Mouse (Mus musculus): ENCODE results near the gene Ky.

Gene Ky

DNA sequence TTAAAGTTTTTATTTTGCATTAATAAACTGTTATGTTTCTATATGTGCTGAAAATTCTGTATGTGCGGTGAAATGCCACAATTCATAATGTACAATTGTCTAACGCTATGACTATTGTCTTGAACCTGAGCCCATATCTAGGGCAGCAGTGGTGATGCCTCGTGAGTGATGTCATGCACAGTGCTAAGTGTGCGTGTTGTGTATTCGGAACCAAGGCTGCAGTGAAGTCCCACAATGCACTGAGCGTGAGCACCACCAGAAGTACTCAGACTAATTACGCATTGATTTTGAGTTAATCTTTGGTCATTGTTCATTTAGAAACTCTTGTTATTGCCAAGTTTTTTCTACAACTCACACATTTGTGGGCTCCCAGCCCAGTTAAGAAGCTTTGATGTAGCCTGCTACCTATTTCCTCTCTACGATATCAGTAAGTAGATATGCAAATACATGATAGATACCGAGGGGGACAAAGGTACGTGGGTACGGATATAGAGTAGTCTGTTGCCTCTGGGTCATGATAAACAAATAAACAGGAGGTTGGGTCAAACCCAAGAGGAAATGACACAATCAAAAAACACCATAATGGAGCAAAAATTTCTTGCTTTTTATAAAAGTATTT lies 3.4 kb upstream of the Ky start:
- no peak for DNase-seq (ENCODE audit: low spot score)

DNA sequence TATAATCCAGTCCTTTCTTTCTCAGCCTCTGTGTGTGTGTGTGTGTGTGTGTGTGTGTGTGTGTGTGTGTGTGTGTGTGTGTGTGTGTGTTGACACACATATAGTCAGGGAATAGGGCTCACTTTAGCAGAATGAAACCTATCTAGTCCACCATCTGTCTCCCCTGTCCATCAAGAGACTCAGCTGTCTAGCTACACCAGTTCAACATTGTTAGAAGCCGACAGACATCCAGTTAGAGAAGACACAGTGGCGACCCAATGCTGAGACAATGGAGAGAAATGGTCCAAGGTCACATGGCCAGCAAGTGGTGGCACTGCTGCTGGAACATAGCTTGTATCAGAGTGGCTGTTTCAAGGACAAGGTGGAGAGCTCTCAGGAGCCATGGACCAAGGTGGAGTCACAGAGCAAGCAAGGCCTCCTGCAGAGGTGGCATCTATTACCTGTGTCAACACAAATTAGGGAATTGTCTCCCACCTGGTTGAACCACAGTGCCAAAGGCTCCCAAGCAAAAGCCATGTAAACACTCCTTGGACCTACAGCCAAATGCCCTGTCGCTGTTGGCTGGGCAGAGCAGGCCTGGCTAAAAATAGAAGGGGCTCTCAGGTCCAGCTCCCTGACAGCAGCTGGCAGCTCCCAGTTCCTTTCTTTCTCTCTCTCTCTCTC lies 703 bp upstream of the Ky start:
- no peak for DNase-seq (ENCODE audit: low spot score)

DNA sequence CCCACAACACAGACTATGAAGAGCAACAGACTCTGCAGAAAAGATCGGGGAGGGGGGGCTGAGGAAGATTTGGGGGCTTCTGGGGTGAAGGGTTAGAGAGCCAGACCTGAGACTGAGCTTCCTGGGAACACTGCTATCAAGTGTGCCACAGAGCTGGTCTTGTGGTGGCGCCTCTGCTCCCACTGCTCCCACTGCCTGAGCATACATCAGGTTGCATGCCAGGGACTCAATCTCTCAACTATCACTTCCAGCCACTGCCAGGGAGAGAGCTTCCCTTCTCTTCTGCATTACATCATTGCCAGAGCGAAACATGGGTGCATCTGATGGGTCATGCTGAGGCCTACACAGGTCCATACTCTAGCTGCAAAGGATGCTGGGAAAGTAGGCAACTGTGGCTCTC lies 2.8 kb downstream of the Ky start:
- no peak for DNase-seq (ENCODE audit: low spot score)

DNA sequence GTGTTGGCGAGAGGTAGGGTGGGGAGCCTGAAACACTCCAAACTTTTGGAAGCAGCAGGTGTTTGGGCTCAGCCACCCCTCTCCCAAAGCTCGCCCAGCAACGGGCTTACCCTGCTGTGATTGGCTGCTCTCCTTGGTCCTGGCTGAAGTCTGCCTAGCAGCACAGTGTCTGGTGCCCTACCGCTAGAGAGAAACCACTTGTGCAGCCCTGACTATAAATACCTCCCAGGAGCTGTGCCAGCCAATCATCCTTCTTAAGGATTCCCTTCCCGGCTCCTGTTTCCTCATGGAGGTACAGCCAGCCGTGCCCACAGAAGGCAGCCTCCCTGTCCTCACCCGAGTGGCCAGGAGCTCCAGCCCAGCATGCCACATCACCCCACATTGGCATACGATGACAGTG lies 5.9 kb downstream of the Ky start:
- no peak for DNase-seq (ENCODE audit: low spot score)

DNA sequence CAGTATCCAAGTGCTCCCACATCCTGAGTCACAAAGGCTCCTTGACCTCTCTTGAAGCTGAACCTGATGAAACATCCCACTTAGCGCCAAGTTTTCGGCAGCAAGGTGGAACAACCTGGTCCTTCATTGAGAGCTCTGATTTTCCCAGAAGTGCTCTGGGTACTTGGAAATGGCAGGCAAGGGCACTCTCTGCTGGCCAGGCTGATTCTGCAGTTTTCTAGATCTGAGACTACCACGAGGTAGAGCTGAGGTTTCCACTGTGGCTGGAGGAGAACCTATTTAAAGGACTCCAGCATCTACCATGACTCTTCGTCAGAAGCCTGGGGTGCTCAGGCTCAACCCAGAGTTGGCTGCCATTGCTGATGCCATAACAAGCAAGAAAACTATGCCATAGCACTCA lies 8.0 kb downstream of the Ky start:
- DNase-seq (ENCODE audit: low spot score) = no peak

DNA sequence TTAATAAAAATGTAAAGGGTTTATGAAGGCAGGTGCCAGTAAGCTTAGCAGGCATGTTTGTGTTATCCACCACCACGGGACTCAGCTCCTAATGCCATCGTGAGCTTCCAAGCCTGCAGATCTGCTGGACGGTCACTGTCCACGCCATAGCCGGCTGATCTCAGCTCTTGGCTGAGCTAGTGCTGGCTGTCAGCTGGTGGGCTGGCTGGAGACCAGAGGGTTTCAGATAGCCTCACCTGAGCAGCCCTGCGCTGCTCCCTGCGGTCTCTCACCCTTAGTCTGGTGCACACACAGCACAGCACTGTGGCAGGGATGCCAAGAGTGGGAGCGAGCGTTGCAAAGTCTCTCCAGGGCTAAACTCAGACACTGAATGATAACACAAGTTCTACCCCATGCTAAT lies 12.9 kb downstream of the Ky start:
- no peak for DNase-seq (ENCODE audit: low spot score)

DNA sequence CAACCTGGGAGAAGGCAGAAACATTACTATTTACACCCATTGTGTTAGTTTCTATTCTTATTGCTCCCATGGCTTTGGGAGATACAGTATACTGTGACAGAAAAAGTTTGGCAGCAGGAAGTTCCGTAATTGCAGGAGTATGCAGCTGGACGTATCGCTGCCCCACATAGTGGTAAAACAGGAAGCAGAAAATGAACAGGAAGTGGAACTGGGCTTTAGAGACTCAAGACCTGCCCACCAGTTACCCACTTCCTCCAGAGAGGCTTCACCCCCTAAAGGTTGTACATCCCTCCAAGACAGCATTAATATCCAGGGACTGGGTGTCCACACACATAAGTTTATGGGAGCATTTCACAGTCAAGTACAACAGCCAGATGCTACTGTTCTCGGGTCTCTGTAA lies 15.8 kb downstream of the Ky start:
- DNase-seq (ENCODE audit: low spot score) = no peak

DNA sequence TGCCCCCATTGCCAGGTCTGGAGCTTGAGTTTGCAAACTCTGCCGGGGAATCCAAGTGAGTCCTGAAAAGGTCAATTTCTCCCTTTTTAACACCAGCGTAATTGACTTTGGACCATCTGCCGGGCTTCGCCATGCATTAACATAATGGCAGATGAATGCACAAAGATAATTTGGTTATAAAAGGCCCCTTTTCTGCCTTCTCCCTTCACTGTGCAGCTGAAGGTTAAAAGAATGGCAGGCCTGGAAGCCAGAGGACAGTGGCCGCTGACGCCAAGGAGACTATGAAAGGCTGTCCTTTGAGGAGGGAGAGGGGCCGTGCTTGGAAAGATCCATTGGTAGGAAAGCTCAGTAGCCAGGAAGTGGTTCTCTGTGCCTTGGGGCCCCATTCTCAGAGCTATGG lies 22.6 kb downstream of the Ky start:
- DNase-seq (ENCODE audit: low spot score) = no peak

DNA sequence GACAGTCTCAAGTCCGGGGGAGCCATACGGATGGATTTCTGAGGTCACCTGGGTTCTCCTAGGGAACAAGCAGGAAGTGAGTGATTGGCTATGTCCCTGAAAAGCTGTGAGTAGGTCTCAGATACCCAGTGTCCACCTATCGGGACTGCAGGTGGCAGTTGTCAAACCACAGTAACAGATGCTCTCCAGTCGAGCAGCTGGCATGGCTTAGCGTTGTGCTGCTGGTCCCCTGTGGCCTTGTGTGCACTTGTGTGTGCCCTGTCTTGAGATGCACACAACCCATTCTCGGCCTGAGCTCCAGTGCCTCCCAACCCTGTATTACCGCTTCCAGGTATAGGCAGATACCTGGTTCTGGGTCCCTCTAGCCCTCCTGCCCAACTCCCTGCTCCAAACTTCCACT lies 23.0 kb downstream of the Ky start:
- DNase-seq (ENCODE audit: low spot score) = no peak

DNA sequence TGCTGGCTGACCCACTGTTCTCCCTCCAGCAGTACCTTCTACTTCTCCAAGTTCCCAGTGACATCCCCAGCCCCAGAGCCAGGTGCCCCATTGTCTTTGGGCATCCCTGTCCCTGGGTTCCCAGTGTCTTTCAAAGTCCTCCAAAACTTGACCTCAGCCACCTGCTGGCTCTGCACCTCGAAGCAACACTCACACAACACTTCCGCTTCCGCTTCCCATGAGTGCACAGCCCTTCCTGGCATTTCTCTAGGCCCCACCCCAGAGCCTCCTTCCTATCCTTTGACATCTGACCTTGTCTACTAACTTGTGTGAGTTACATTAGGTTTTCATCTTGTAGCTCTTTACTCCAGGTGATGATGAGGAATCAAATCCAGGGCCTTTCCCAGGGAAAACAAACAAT lies 23.5 kb downstream of the Ky start:
- DNase-seq (ENCODE audit: low spot score) = no peak

DNA sequence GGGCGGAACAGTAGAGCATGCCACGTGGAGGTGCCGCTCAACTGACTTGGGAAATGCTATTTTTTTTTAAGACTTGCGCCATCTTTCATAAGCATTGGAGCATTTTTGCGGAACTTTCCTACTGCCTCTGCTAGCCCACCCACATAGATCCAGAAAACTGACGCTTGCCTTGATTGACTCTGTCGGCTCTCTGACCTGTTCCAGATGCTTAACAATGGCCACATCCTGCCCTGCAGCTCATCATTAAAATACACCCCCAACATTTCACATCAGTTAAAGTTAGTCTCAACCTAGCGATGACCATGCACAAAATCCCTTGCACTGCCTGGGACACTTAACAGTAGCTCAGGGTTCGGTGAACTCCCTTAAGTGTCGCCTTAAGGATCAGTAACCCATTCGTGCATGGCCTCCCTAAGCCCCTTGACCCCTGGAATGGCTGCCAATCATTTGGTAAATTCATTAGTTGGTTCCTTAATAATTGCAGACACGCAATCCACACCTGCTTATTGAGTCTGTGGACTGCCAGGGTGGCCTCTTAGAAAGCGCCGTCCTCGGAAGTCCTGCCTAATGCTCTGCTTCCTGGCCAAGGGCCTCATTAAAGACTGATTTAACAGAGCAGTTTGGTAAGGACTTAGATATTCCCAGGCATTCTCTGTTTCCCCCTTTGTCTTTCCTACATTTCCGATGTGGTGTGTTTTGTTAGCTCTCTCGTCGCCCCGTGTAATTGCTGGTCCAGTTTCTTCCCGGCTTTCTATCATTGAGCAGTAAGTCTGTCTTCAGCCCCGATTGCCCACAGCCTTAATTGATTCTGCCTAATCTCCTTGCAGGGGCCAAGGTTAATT lies 25.7 kb downstream of the Ky start:
- DNase-seq (ENCODE audit: low spot score) = no peak

DNA sequence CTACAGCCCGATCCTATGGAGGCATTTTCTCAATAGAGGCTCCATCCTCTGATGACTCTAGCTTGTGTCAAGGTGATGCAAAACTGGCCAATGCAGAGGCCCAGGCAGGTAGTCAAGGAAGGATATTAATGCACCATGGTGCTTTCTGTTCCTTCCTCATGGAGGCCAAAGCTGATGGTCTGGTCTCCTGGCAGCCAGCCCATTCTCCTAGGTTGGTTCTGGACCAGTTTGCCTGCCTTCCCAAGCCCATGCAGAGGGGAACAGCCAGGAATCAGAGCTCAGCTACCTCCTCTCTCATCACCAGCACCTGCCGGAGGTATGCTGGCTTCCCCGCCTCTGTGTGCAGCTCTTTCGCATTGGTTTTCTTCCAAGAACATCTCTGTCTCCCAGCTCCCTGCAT lies 31.4 kb downstream of the Ky start:
- no peak for DNase-seq (ENCODE audit: low spot score)

DNA sequence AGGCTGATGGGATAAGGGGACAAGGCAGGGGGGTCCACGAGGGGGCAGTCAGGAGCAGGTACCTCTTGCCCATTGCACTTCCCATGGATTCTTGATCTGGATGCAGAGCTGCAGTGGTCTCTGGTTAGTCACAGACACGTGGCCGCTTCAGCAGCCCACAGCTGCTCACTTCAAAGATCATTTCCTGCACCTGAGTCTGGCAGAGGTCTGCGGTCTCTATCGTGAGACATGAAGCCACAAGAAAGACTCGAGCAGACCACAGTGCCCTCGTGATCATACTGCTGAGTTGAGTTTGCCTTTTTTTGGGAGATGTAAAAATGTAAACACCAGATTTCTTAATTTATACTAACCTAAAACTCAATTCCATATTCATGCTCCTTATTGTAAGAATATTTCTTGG lies 34.1 kb downstream of the Ky start:
- DNase-seq (ENCODE audit: low spot score) = no peak

DNA sequence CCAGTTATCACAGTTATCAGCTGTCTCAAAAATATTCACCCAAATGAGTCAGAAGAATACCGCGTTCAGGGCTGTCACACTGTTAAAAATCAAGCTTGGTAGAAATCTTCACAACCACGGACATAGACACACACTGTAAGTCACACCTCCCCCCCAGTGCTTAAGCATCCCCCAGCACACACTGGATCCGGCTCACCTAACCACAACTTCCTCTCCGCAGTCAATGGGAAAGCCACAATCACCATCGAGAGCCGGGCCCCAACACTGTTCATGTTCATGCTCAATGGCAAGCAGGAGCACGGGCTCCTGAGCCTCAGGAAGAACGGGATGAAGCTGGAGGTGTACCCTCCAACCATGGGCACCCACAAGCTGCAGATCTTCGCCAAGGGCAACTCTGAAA lies 36.1 kb downstream of the Ky start:
- DNase-seq (ENCODE audit: low spot score) = no peak

DNA sequence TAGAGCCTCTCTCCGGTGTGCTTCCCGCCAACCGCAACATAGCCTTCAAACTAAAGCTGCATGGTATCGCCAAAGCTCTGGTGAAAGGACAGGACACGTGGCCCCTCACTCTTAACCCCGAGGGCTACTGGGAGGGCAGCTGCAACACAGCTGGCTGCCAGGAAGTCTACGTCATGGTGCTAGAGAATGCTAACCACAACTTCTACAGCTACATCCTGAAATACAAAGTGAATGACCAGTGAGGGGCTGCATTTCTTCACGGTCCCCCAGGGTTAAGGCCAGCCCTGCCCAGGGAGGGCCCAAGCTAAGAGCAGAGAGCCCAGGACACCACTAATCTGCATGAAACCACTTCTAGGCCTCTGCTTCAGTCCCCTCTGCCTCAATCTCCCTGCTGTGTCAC lies 37.0 kb downstream of the Ky start:
- no peak for DNase-seq (ENCODE audit: low spot score)

DNA sequence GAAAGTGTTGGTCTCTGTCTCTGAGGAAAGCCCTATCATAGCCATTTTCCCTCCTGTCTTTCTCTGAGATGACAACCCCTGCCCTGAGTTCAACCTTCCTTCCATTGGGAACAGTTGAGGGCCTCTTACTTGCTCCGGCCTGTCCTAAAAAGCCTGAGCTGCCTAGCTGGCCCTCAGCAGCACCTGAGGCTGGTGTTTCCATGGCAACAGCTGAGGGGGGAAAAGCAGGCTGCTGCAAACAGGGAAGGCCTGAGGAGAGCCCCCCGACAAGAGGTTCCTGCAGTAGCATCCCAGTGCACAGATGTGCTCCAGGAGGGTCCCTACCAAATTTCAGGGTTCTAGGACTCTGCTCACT lies 38.2 kb downstream of the Ky start:
- DNase-seq (ENCODE audit: low spot score) = no peak

DNA sequence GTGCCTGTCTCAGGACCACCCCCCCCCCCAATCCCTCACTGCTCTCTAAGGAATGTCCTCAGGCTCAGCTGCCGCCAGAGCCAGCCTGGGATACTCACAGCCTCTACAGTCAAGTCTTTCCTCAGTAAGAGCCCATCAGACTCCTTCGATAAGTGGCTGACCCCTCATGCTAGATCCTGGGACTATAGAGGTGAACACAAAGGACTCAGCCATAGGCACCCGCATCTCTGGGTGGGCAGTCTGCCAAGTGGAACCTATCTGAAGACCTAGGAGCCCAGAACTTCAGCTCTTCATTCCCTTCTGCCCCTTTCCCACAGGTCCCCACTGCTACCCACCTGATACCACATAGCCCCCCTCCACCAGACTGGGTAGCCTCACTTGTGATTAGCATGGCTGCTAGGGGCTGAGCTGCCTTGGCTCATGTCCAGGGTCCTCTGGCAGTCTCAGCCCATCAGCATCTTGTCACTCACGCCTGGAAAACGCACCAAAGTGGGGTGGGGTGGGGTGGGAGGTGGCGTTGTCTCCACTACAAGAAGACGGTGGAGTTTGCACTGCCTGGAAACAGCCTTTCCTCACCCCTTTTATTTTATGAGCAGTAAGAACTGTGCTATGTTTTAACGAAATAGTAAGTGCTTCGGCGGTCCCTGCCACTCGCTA lies 38.7 kb downstream of the Ky start:
- DNase-seq (ENCODE audit: low spot score) = no peak

DNA sequence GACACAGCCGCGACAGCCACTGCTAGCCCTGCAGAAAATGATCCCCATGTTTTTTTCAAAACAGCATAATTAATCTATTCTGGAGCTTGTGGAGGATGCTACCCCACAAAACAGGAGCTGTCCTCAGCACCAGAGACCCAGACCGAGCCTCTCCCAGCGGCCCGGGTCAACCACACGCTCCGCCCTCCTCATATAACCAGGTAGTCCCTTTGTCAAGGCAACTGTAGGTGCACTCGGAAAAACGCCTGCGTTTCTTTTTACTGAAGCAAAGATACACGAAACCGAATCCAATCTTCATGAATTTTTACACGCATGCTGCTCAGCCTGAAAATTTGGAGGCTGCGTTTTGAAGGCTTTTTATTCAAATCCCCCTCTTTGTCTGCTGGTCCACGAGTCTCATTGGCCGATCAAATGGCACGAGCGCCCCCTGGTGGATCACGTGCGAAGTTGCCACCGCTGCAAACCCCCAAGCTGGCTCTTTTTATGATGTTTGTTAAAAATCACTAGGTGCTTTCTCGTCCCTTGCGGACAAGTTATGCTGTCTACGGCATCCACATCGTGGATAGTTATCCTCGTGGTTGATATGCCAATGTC lies 39.3 kb downstream of the Ky start:
- peak; percentile 78 for DNase-seq (ENCODE audit: low spot score)

DNA sequence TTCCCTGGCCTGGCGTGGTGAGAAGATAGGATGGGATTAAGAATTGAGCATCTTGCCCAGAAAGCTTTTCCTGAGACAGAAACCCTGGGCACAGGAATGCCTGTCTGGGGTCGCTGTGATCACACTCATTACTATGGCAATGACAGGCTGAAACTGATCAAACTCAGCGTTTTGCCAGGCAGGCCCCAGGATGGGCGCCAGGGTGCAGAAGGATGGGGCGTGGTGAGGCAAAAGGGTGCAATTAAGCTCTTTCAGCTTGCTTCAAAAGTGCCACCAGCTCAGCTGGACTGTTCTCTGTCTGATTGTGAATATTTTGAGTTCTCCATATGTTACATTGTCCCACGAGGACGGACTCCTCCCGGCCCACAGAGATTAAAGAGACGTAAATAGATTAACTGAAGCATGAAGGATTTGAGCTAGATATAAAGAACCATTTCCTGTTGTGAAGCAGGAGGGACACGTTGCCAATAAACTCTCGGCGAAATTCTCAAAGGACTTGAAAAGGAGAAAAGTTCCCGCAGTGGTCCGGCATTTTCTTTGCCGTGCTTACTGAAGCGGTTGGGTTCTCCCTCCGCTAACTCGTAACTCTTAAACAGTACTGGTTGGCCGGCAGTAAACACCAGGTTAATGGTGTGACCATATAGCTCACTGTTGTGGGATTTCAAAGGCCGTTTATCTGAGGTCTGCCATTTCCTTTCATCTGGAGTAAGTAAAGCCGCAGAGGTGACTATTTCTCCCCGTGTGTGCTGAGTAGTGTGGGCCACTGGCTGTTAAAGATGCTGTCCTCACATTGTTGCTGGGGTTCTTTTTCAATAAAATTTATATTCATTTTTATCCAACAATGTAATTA lies 40.1 kb downstream of the Ky start:
- no peak for DNase-seq (ENCODE audit: low spot score)

DNA sequence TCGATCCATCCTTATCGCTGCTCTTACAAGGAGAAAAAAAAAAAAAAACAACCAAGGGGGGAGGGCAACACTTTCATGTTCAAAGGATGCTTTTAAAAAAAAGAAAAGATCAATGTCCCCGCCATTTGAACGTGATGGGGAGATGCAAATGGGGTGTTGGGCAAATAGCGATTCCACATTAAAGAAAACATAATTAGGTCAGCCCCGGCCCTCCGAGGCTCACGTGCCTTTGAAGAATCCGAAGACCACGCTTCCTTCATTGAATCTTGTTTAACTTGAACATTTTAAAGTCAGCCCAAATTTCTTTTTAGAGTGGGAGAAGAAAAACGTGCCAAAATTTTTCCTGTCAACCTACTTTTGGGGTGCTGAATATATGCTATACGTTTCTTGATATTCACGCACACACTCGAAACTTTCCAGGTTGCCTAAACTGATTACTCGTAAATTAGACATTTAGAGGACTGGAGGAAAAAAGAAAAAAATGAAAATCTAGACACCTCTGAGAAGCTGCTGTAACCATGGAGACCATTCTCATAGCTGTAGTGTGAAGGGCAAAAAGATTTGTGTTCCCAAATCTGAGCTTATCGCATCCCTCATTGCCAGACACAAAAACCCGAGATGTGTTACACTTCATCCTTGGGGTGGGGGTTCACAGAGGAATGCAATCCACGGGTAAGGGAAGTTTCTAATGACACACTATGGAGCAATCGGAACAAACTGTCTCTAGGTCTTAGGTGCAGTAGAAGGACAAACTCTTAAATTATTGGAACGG lies 40.9 kb downstream of the Ky start:
- no peak for DNase-seq (ENCODE audit: low spot score)

DNA sequence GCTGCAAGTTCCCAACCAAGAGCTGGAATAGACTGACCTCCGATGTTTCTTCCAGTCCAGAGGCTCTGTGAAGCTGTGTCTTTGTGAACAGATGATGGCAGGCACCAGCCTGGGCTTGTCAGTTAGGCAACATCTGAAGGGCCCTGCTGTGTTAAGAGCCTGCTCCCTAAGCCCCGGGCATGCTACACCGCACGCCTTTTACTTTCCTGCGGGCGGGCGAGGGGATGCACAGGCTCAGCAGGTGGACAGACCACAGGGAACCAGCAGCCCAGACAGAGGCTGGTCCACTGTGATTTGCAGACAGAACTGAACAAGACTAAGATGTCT lies 41.4 kb downstream of the Ky start:
- DNase-seq (ENCODE audit: low spot score) = no peak

All from urinary bladder, postnatal 14 days (tissue).